Mouse (Mus musculus) heart, postnatal 0 days (tissue): ENCODE measurements around the gene Cryaa.

Source experiments
- CTCF ChIP-seq: IDR thresholded peaks from 2 replicates; pipeline ENCODE4 v1.5.1; 2016; ENCODE audit warnings: antibody characterized with exemption, control low read depth, low read depth
- EP300 ChIP-seq: IDR thresholded peaks from 2 replicates; pipeline ENCODE4 v1.6.1; 2016; ENCODE audit warnings: antibody characterized with exemption, low read depth

DNA sequence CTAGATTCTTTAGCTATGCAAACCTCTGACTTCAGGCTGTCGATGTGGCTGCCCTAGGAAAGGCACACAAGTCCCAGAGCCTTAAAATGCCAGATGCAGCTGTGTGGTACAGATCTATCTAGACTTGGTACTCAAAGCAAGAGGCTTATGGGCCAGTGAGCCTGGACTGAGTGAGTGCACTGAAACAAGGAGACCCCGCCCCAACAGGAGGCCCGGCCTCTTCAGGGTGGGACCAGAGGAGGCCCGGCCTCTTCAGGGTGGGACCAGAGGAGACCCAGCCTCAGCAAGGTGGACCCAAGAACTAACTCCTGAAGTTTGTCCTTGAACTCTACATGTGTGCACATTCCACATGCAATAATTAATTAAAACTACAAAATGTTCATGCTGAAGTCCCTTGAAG lies 34.7 kb upstream of the Cryaa start:
- no peak for TF ChIP-seq CTCF
- no peak for TF ChIP-seq EP300
